In the genomic region with DNA sequence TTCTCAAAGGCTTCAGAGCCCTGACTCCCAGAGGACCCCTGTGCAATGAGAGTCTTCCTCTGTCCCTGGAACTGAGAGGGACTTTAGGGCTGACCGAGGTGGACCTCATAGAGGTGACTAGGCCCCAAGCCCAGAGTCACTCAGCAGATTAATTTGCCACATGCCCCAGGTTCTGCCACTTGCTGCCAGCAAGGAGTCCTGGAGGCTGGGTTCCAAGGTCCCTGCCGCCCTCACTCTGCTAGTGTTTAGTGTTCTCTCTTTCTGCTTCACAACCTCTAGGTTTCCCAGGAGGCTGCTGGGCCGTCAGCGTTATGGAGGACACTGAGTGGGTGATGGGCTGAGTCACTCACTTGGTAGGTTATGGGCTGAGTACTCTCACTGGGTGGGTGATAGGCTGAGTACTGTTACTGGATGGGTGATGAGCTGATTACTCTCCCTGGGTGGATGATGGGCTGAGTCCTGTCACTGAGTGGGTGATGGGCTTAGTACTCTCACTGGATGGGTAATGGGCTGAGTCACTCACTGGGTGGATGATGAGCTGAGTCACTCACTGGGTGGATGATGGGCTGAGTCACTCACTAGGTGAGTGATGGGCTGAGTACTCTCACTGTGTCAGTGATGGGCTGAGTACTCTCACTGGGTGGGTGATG, we compare ENCODE assay signal across 18 mouse cellular contexts. TPM values are rescaled to one million over a fixed set of nuclear protein-coding genes. Genes with fewer than 3 reads are reported as not detected.
DNase-seq lines count a peak whose midpoint lies in the region; ATAC-seq and TF ChIP-seq lines count a peak whose summit lies in the region.
"Had no signal": no experiment of that assay in that cellular context is flagged by ENCODE, and none has a peak within 500 bp of the region (broad histone marks: within the 10 kb centered on the region; RNA-seq: fewer than 3 reads in every experiment).

No protein-coding gene starts in this region.

- H3K36me3 ChIP-seq in midbrain, embryonic 15.5 days (replicated peaks) = no peaks in the 10 kb centered on the region
- H3K36me3 ChIP-seq in midbrain, postnatal 0 days (ENCODE audit: insufficient read depth, low read length) = no peaks in the 10 kb centered on the region
- no peaks in the 10 kb centered on the region for H3K36me3 ChIP-seq in stomach, postnatal 0 days (ENCODE audit: control insufficient read depth, insufficient read depth, low read length)
- H3K36me3 ChIP-seq: forebrain, embryonic 15.5 days; G1E; heart, embryonic 10.5 days; hindbrain, embryonic 12.5 days had no signal

- DNase-seq in adrenal gland, adult 2 months = peak; percentile 49
- no peak for DNase-seq in adrenal gland, postnatal 25 days
- DNase-seq in midbrain, postnatal 0 days (ENCODE audit: low spot score) = no peak
- peak; percentile 52 for DNase-seq in cerebellum, adult 8-10 months
- DNase-seq in stomach, postnatal 0 days (ENCODE audit: low spot score) = no peak
- DNase-seq in gastrocnemius, adult 8-10 months (ENCODE audit: low spot score in 2 of 2) = no peak
- DNase-seq in lung, postnatal 14 days = no peak
- DNase-seq: adrenal gland, postnatal 36 days; embryo, embryonic 11 days; kidney, adult 9 months; kidney, postnatal 25 days; liver; lung, postnatal 36 days had no signal

- ATAC-seq in midbrain, embryonic 15.5 days (replicated peaks) = 0 out of 2 replicates have a peak, but pooled peaks have one; percentile 9
- ATAC-seq in midbrain, postnatal 0 days (ENCODE audit: low FRiP score) = no peak
- peak; percentile 32; the same call in 1 of the 2 replicates for ATAC-seq in stomach, postnatal 0 days (ENCODE audit: low FRiP score, low TSS enrichment)
- ATAC-seq: forebrain, embryonic 15.5 days had no signal

- no peaks in the 10 kb centered on the region for H3K9me3 ChIP-seq in midbrain, embryonic 15.5 days
- no peaks in the 10 kb centered on the region for H3K9me3 ChIP-seq in midbrain, postnatal 0 days (ENCODE audit: low read length)
- no peaks in the 10 kb centered on the region for H3K9me3 ChIP-seq in stomach, postnatal 0 days (ENCODE audit: control insufficient read depth, low read length)
- H3K9me3 ChIP-seq: forebrain, embryonic 15.5 days; heart, embryonic 10.5 days; hindbrain, embryonic 12.5 days had no signal

- no peak for TF ChIP-seq EP300 in stomach, postnatal 0 days (optimal IDR thresholded peaks at IDR 0.05)

- no peaks in the 10 kb centered on the region for H3K27me3 ChIP-seq in midbrain, embryonic 15.5 days (replicated peaks)
- H3K27me3 ChIP-seq in midbrain, postnatal 0 days (ENCODE audit: insufficient read depth, low read length) = no peaks in the 10 kb centered on the region
- no peaks in the 10 kb centered on the region for H3K27me3 ChIP-seq in stomach, postnatal 0 days (ENCODE audit: control insufficient read depth, insufficient read depth, low read length)
- H3K27me3 ChIP-seq: forebrain, embryonic 15.5 days had no signal

- no peak overlapping the region for H3K9ac ChIP-seq in midbrain, embryonic 15.5 days
- H3K9ac ChIP-seq in midbrain, postnatal 0 days (replicated peaks; ENCODE audit: low read length, poor library complexity, severe bottlenecking) = no peak overlapping the region
- H3K9ac ChIP-seq in stomach, postnatal 0 days (ENCODE audit: low read length) = no peak overlapping the region
- H3K9ac ChIP-seq: forebrain, embryonic 15.5 days; hindbrain, embryonic 12.5 days had no signal

- H3K4me2 ChIP-seq in midbrain, embryonic 15.5 days = no peak overlapping the region
- no peak overlapping the region for H3K4me2 ChIP-seq in midbrain, postnatal 0 days (ENCODE audit: low read depth, low read length, poor library complexity, severe bottlenecking)
- H3K4me2 ChIP-seq in stomach, postnatal 0 days (replicated peaks; ENCODE audit: low read depth) = no peak overlapping the region
- H3K4me2 ChIP-seq: forebrain, embryonic 15.5 days; hindbrain, embryonic 12.5 days had no signal

- H3K4me1 ChIP-seq in midbrain, embryonic 15.5 days = peaks cover 16% of the 10 kb centered on the region
- peaks cover 11% of the 10 kb centered on the region; the same call in 1 of the 2 replicates for H3K4me1 ChIP-seq in midbrain, postnatal 0 days (ENCODE audit: insufficient read depth, low read length)
- H3K4me1 ChIP-seq in stomach, postnatal 0 days (replicated peaks; ENCODE audit: control insufficient read depth, insufficient read depth) = no peaks in the 10 kb centered on the region

- H3K4me3 ChIP-seq in midbrain, embryonic 15.5 days = no peak overlapping the region
- no peak overlapping the region for H3K4me3 ChIP-seq in midbrain, postnatal 0 days (ENCODE audit: low read depth, low read length)
- no peak overlapping the region for H3K4me3 ChIP-seq in stomach, postnatal 0 days (ENCODE audit: low read depth, low read length)
- H3K4me3 ChIP-seq: forebrain, embryonic 15.5 days; heart, embryonic 10.5 days; hindbrain, embryonic 12.5 days had no signal

- no peak overlapping the region for H3K27ac ChIP-seq in midbrain, embryonic 15.5 days
- H3K27ac ChIP-seq in midbrain, postnatal 0 days (ENCODE audit: low read depth, low read length) = no peak overlapping the region
- H3K27ac ChIP-seq in stomach, postnatal 0 days (replicated peaks) = no peak overlapping the region
- H3K27ac ChIP-seq: forebrain, embryonic 15.5 days; heart, embryonic 10.5 days had no signal

- 84% methylated on average over 4 of the region's 4 CpGs for WGBS in midbrain, embryonic 15.5 days
- 87% methylated on average over 4 of the region's 4 CpGs for WGBS in midbrain, postnatal 0 days
- 73% methylated on average over 4 of the region's 4 CpGs for whole genome bisulfite sequencing in stomach, postnatal 0 days

- TF ChIP-seq CTCF in midbrain, postnatal 0 days (IDR thresholded peaks at IDR 0.05) = no peak
- TF ChIP-seq CTCF in stomach, postnatal 0 days (IDR thresholded peaks at IDR 0.05; ENCODE audit: low read depth) = no peak

RNA-seq across cellular contexts. Expression of a gene that starts 47.0 kb away (rescaled TPM):
- total RNA-seq in adrenal gland, adult 2 months (2021) = 10 to 100 TPM; 10.1 to 17.1 TPM
- 26.4 and 40.6 TPM in 2 replicates for polyA plus RNA-seq in adrenal gland, adult 2 months (2012; rRNA removed)
- 19.0 and 32.0 TPM in 2 replicates for total RNA-seq in adrenal gland, postnatal 25 days (2021)
- 6.6 and 8.2 TPM in 2 replicates for polyA plus RNA-seq in midbrain, embryonic 15.5 days (2015; fragmentation: Nextera tagmentation; extraction: Ambion mirVana)
- total RNA-seq in midbrain, postnatal 0 days (2014; rRNA removed) = 8.7 and 13.6 TPM in 2 replicates
- polyA plus RNA-seq in midbrain, postnatal 0 days (2015; fragmentation: Nextera tagmentation; extraction: Ambion mirVana) = 5.1 and 5.3 TPM in 2 replicates
- 12.6 and 13.7 TPM in 2 replicates for polyA plus RNA-seq in stomach, postnatal 0 days (2015; fragmentation: Nextera tagmentation; extraction: Ambion mirVana)
- 1 to 10 TPM; 4.3 to 6.8 (median 4.5) TPM for total RNA-seq in gastrocnemius, adult 8-10 months (2022)

Comparison
In these comparisons a context has a peak if more than half of its experiments do, and no peak if none do; other contexts are left out.
1. DNase-seq: peak in adrenal gland, adult 2 months (single experiment) and cerebellum, adult 8-10 months (single experiment); none in adrenal gland, postnatal 25 days (single experiment), midbrain, postnatal 0 days (single experiment), stomach, postnatal 0 days (single experiment), gastrocnemius, adult 8-10 months (0 of 2) and lung, postnatal 14 days (single experiment).